Mouse (Mus musculus): ENCODE results near the gene Clta. TPM values are rescaled to one million over a fixed set of nuclear protein-coding genes. Genes with fewer than 3 reads are reported as not detected.

Clta gene
- polyA plus RNA-seq (2016; fragmentation: Nextera tagmentation; extraction: Ambion mirVana): 215 and 217 TPM in 2 replicates

- no peaks in the 10 kb centered on the region for H3K36me3 ChIP-seq
- no peaks in the 10 kb centered on the region for H3K4me1 ChIP-seq
- no peaks in the 10 kb centered on the region for H3K27me3 ChIP-seq (ENCODE audit: low read depth, poor library complexity, severe bottlenecking)
- WGBS: 91% methylated on average over 5 of the region's 5 CpGs
- H3K9me3 ChIP-seq (replicated peaks): no peaks in the 10 kb centered on the region
- no peak within 1 kb of the TSS for H3K27ac ChIP-seq
- DNase-seq (ENCODE audit: low spot score): no peak
- H3K4me3 ChIP-seq: no peak within 1 kb of the TSS
Observed at GRCm38 (mm10) chr4:44004126-44004525, at the start of gene Clta. Gene Clta (plus strand): TSS chr4:44004452.

GRCm38 (mm10) chr4:43957292-43957845 lies 46.9 kb upstream of the Clta start, which contains the start of gene Glipr2:
Gene Glipr2 (plus strand): TSS chr4:43957401.
- peaks cover 19% of the 10 kb centered on the region for H3K27me3 ChIP-seq (ENCODE audit: low read depth, poor library complexity, severe bottlenecking)
- H3K4me3 ChIP-seq: peak within 1 kb of the TSS; percentile 64
- no peaks in the 10 kb centered on the region for H3K9me3 ChIP-seq (replicated peaks)
- H3K27ac ChIP-seq: peak within 1 kb of the TSS; percentile 86
- peak; percentile 94 for DNase-seq (ENCODE audit: low spot score)
- no peaks in the 10 kb centered on the region for H3K36me3 ChIP-seq
- under 1% methylated on average over 45 of the region's 45 CpGs for WGBS
- peaks cover 38% of the 10 kb centered on the region for H3K4me1 ChIP-seq

- WGBS: under 1% methylated on average over 26 of the region's 26 CpGs
- no peaks in the 10 kb centered on the region for H3K9me3 ChIP-seq (replicated peaks)
- H3K4me3 ChIP-seq: peak overlapping the region; percentile 64
- H3K4me1 ChIP-seq: peaks cover 35% of the 10 kb centered on the region
- peaks cover 19% of the 10 kb centered on the region for H3K27me3 ChIP-seq (ENCODE audit: low read depth, poor library complexity, severe bottlenecking)
- DNase-seq (ENCODE audit: low spot score): peak; percentile 83
- peak overlapping the region; percentile 86 for H3K27ac ChIP-seq
- H3K36me3 ChIP-seq: no peaks in the 10 kb centered on the region
Observed at GRCm38 (mm10) chr4:43957846-43958461, 46.3 kb upstream of the Clta start.

GRCm38 (mm10) chr4:43959523-43960179 lies 44.6 kb upstream of the Clta start:
- peak overlapping the region; percentile 2; the same call in 1 of the 2 replicates for H3K27ac ChIP-seq
- DNase-seq (ENCODE audit: low spot score): no peak
- peaks cover 41% of the 10 kb centered on the region for H3K4me1 ChIP-seq
- WGBS: 69% methylated on average over 9 of the region's 9 CpGs
- no peaks in the 10 kb centered on the region for H3K9me3 ChIP-seq (replicated peaks)
- peaks cover 19% of the 10 kb centered on the region for H3K27me3 ChIP-seq (ENCODE audit: low read depth, poor library complexity, severe bottlenecking)
- H3K36me3 ChIP-seq: no peaks in the 10 kb centered on the region
- H3K4me3 ChIP-seq: no peak overlapping the region

GRCm38 (mm10) chr4:43960207-43960606 lies 44.0 kb upstream of the Clta start:
- DNase-seq (ENCODE audit: low spot score): no peak
- 87% methylated on average over 6 of the region's 6 CpGs for WGBS
- Histone ChIP-seq H3K4me1 (peaks cover 46% of the 10 kb centered on the region), H3K9me3 (replicated peaks) (no peaks in the 10 kb centered on the region), H3K27ac (no peak overlapping the region), H3K36me3 (no peaks in the 10 kb centered on the region), H3K27me3 (ENCODE audit: low read depth, poor library complexity, severe bottlenecking) (peaks cover 19% of the 10 kb centered on the region), H3K4me3 (no peak overlapping the region)

GRCm38 (mm10) chr4:43964326-43964833 lies 39.9 kb upstream of the Clta start:
- no peak for DNase-seq (ENCODE audit: low spot score)
- 56% methylated on average over 2 of the region's 2 CpGs for WGBS
- H3K9me3 ChIP-seq (replicated peaks): no peaks in the 10 kb centered on the region
- H3K4me3 ChIP-seq: no peak overlapping the region
- peaks cover 44% of the 10 kb centered on the region for H3K4me1 ChIP-seq
- H3K27me3 ChIP-seq (ENCODE audit: low read depth, poor library complexity, severe bottlenecking): peaks cover 6% of the 10 kb centered on the region
- H3K36me3 ChIP-seq: no peaks in the 10 kb centered on the region
- H3K27ac ChIP-seq: no peak overlapping the region

- H3K4me3 ChIP-seq: no peak overlapping the region
- DNase-seq (ENCODE audit: low spot score): no peak
- H3K9me3 ChIP-seq (replicated peaks): no peaks in the 10 kb centered on the region
- H3K36me3 ChIP-seq: no peaks in the 10 kb centered on the region
- H3K4me1 ChIP-seq: peaks cover 42% of the 10 kb centered on the region
- H3K27ac ChIP-seq: no peak overlapping the region; the same call in 1 of the 2 replicates
- no peaks in the 10 kb centered on the region for H3K27me3 ChIP-seq (ENCODE audit: low read depth, poor library complexity, severe bottlenecking)
- WGBS: 43% methylated on average over 4 of the region's 4 CpGs
Observed at GRCm38 (mm10) chr4:43964951-43965684, 39.1 kb upstream of the Clta start.

GRCm38 (mm10) chr4:43965856-43966535 lies 38.3 kb upstream of the Clta start:
- no peak for DNase-seq (ENCODE audit: low spot score)
- H3K36me3 ChIP-seq: no peaks in the 10 kb centered on the region
- peak overlapping the region; percentile 39 for H3K27ac ChIP-seq
- peaks cover 42% of the 10 kb centered on the region for H3K4me1 ChIP-seq
- no peaks in the 10 kb centered on the region for H3K9me3 ChIP-seq (replicated peaks)
- H3K27me3 ChIP-seq (ENCODE audit: low read depth, poor library complexity, severe bottlenecking): no peaks in the 10 kb centered on the region
- no peak overlapping the region for H3K4me3 ChIP-seq
- WGBS: 79% methylated on average over 7 of the region's 7 CpGs

GRCm38 (mm10) chr4:43968650-43969049 lies 35.6 kb upstream of the Clta start:
- DNase-seq (ENCODE audit: low spot score): no peak
- no peaks in the 10 kb centered on the region for H3K36me3 ChIP-seq
- H3K9me3 ChIP-seq (replicated peaks): no peaks in the 10 kb centered on the region
- peaks cover 59% of the 10 kb centered on the region for H3K4me1 ChIP-seq
- 50% methylated on average over 13 of the region's 13 CpGs for WGBS
- H3K27ac ChIP-seq: peak overlapping the region; percentile 36; the same call in 1 of the 2 replicates
- H3K27me3 ChIP-seq (ENCODE audit: low read depth, poor library complexity, severe bottlenecking): no peaks in the 10 kb centered on the region
- H3K4me3 ChIP-seq: no peak overlapping the region

GRCm38 (mm10) chr4:43969373-43969772 lies 34.9 kb upstream of the Clta start:
- peak; percentile 54 for DNase-seq (ENCODE audit: low spot score)
- 19% methylated on average over 4 of the region's 4 CpGs for WGBS
- no peaks in the 10 kb centered on the region for H3K27me3 ChIP-seq (ENCODE audit: low read depth, poor library complexity, severe bottlenecking)

GRCm38 (mm10) chr4:43970393-43971330 lies 33.6 kb upstream of the Clta start:
- WGBS: 85% methylated on average over 20 of the region's 20 CpGs
- no peaks in the 10 kb centered on the region for H3K9me3 ChIP-seq (replicated peaks)
- no peaks in the 10 kb centered on the region for H3K27me3 ChIP-seq (ENCODE audit: low read depth, poor library complexity, severe bottlenecking)
- peaks cover 46% of the 10 kb centered on the region for H3K4me1 ChIP-seq
- no peak for DNase-seq (ENCODE audit: low spot score)
- H3K4me3 ChIP-seq: no peak overlapping the region
- no peaks in the 10 kb centered on the region for H3K36me3 ChIP-seq
- no peak overlapping the region for H3K27ac ChIP-seq

More at GRCm38 (mm10) chr4:43969373-43969772, 34.9 kb upstream of the Clta start:
- Histone ChIP-seq H3K4me1 (peaks cover 57% of the 10 kb centered on the region), H3K27ac (peak overlapping the region; percentile 56), H3K9me3 (replicated peaks) (no peaks in the 10 kb centered on the region), H3K36me3 (no peaks in the 10 kb centered on the region), H3K4me3 (0 out of 2 replicates have a peak overlapping the region, but pooled peaks have one; percentile 7)

Measured in limb, embryonic 10.5 days (tissue).